Mouse (Mus musculus) neural tube, embryonic 14.5 days (tissue): ENCODE data around the gene Necab3. TPM values are rescaled to one million over a fixed set of nuclear protein-coding genes. Genes with fewer than 3 reads are reported as not detected.

ENCODE experiments used
- ATAC-seq: fragments of 200-750 bp; cut with Nextera tagmentation; 2 replicates; pipeline ENCODE4 v1.8.0; 2017; ENCODE audit warnings: low read depth, mild to moderate bottlenecking, moderate TSS enrichment, moderate library complexity
- H3K27ac ChIP-seq: fragments of 300-500 bp; sonication (generic); 2 replicates; pipeline ENCODE4 v1.5.1; 2014; ENCODE audit warnings: low read depth, mild to moderate bottlenecking, control low read depth, low read length, moderate library complexity, mixed read lengths
- H3K27me3 ChIP-seq: fragments of 300-500 bp; sonication (generic); 2 replicates; pipeline ENCODE4 v1.6.1; 2014; ENCODE audit warnings: low read length; ENCODE audit not compliant: control insufficient read depth, insufficient read depth
- H3K36me3 ChIP-seq: fragments of 300-500 bp; sonication (generic); 2 replicates; pipeline ENCODE4 v1.6.1; 2014; ENCODE audit warnings: low read length, mixed read lengths; ENCODE audit not compliant: control insufficient read depth, insufficient read depth
- H3K4me1 ChIP-seq: fragments of 300-500 bp; sonication (generic); 2 replicates; pipeline ENCODE4 v1.6.1; 2014; ENCODE audit warnings: low read length; ENCODE audit not compliant: control insufficient read depth, insufficient read depth
- H3K4me2 ChIP-seq: fragments of 300-500 bp; sonication (generic); 2 replicates; pipeline ENCODE4 v1.6.1; 2014; ENCODE audit warnings: mild to moderate bottlenecking, low read depth, low read length, control low read depth
- H3K4me3 ChIP-seq: fragments of 300-500 bp; sonication (generic); 2 replicates; pipeline ENCODE4 v1.5.1; 2014; ENCODE audit warnings: low read depth, low read length, control low read depth, mixed read lengths
- H3K9ac ChIP-seq: fragments of 300-500 bp; sonication (generic); replicated peaks from 2 replicates; pipeline ENCODE4 v1.6.1; 2014; ENCODE audit warnings: low read depth, mild to moderate bottlenecking, control low read depth, low read length, mixed read lengths
- H3K9me3 ChIP-seq: fragments of 300-500 bp; sonication (generic); 2 replicates; pipeline ENCODE4 v1.6.1; 2016; ENCODE audit warnings: low read length; ENCODE audit not compliant: control insufficient read depth
- WGBS: fragments of 180-500 bp; shearing (Covaris S2); extraction: QIAGEN DNeasy Blood & Tissue Kit; methylation state at CpG from one replicate; pipeline ENCODE4 v1.1.7; 2014; 5-methylcytosine and 5-hydroxymethylcytosine counted together
- polyA plus RNA-seq: library from polyadenylated mRNA; unstranded; fragments of >200 nt; fragmentation: Nextera tagmentation; extraction: Ambion mirVana; gene quantifications from 2 replicates; pipeline ENCODE4 v1.2.1, GENCODE M21; 2014

Necab3 gene
- polyA plus RNA-seq, 1 experiment from 2014 or later: 16.8 TPM

DNA sequence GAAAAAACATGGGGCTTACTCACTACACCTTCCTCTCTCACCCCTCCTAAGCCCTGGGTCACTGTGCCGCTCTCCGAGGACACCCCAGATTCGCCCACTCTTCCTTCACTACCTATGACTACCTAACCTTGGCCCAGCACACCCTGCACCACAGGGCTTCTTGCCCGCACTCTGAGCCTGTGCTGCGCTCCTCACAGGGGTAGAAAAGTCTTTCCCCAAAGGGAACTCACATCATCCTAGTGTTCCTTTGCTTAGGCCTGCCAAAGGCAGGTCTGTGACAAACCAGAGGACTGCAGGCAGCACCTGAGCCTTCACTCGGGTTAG is 19.0 kb upstream of the Necab3 start:
- Histone ChIP-seq H3K27ac (peak overlapping the region; percentile 44; the same call in 1 of the 2 replicates), H3K4me3 (no peak overlapping the region), H3K9me3 (no peaks in the 10 kb centered on the region), H3K4me1 (0 out of 2 replicates have a peak, but pooled peaks cover 7% of the 10 kb centered on the region), H3K9ac (no peak overlapping the region), H3K27me3 (no peaks in the 10 kb centered on the region), H3K36me3 (no peaks in the 10 kb centered on the region), H3K4me2 (no peak overlapping the region)
- 65% methylated on average over 6 of the region's 6 CpGs for WGBS
- ATAC-seq: no peak

DNA sequence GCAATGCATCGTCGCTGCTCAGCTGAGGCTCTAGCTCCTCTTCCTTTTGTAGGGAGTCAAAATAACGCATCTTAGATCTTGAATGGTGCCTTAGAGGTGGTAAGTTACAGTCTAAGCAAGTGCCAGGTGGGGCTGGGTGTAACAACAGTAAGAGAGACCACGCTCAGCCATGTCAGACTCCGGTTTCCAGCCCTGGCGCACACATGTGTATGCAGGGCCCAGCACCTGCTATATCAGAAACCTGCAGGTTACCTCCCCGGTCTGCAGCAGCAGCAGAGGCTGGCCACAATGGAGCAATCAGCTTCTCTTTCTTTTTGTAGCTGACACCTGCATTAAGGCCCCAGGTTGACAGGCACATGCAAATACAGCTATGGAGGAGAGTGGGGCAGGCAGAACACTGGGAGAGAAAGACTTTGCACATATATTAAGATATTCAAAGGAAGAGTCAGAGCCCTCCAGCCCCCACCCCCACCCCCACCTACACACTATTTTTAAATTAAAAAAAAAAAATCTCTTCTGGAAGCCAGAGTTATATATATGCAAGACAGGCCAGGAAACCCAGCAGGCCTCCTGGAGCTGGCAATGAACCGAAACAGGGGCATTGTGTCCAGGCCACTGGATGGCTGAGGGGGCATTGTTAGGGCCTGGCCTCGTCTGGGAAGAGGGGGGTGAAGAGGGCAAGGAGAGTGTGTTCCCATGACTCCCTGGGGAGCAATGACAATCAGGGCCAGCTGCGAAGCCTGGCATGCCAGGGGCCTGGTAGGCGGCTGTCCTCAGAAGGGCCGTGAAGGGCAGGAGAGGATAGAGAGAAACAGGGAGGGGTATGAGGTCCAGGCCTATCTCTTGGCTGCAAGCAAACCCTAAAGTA is 18.4 kb upstream of the Necab3 start:
- 23% methylated on average over 12 of the region's 12 CpGs for WGBS
- peak; percentile 63; the same call in 1 of the 2 replicates for ATAC-seq

DNA sequence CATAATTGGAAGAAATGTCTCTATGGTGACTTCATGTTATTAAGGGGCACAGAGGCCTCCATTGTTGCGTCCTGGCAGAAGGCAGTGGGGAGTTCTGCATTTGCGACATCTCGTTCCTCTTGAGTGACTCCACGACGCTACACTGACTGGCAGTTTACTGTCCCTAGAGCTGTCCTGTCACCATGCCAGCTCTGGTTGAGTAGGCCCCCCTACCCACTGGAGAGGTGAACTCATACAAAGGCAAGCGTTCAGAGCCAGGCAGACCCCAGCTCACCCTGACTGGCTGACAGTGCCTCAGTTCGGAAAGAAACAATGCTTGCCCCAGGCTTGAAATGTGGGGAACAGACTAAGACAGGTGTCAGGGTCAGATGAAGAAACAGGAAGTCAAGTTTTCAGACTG is 15.6 kb upstream of the Necab3 start:
- Histone ChIP-seq H3K4me1 (0 out of 2 replicates have a peak, but pooled peaks cover 7% of the 10 kb centered on the region), H3K9ac (no peak overlapping the region), H3K4me3 (no peak overlapping the region), H3K4me2 (no peak overlapping the region), H3K27me3 (no peaks in the 10 kb centered on the region), H3K36me3 (no peaks in the 10 kb centered on the region), H3K27ac (no peak overlapping the region), H3K9me3 (no peaks in the 10 kb centered on the region)
- 26% methylated on average over 7 of the region's 7 CpGs for WGBS
- ATAC-seq: no peak

More for the DNA sequence above, 18.4 kb upstream of the Necab3 start:
- no peak overlapping the region for H3K4me2 ChIP-seq
- no peak overlapping the region for H3K4me3 ChIP-seq
- H3K4me1 ChIP-seq: 0 out of 2 replicates have a peak, but pooled peaks cover 7% of the 10 kb centered on the region
- peak overlapping the region; percentile 44; the same call in 1 of the 2 replicates for H3K27ac ChIP-seq
- H3K9me3 ChIP-seq: no peaks in the 10 kb centered on the region
- H3K27me3 ChIP-seq: no peaks in the 10 kb centered on the region
- H3K36me3 ChIP-seq: no peaks in the 10 kb centered on the region
- H3K9ac ChIP-seq: no peak overlapping the region

DNA sequence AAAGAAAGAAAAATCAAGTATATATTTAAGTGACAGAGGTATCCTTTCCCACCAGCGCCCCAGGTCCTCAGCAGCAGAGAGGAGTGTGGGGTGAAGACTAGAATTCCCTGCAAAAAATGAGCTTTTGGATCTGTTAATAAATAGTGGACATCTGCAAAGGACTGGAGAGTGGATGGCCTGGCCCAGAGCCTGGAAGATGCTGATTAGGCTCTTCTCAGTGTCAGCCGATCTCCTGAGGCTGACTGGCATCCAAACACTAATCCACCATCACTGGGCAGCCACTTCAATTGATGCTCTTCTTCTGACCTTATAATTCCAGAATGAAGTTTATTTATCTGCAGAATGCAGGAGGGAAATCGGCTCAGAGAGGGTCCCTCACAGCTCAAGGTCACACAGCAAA is 14.3 kb upstream of the Necab3 start:
- no peak overlapping the region for H3K4me3 ChIP-seq
- no peak overlapping the region for H3K9ac ChIP-seq
- no peaks in the 10 kb centered on the region for H3K36me3 ChIP-seq
- WGBS: 86% methylated on average over 3 of the region's 3 CpGs
- H3K27ac ChIP-seq: no peak overlapping the region
- no peak overlapping the region for H3K4me2 ChIP-seq
- H3K9me3 ChIP-seq: no peaks in the 10 kb centered on the region
- H3K27me3 ChIP-seq: no peaks in the 10 kb centered on the region
- ATAC-seq: no peak
- H3K4me1 ChIP-seq: peaks cover 17% of the 10 kb centered on the region; the same call in 1 of the 2 replicates

DNA sequence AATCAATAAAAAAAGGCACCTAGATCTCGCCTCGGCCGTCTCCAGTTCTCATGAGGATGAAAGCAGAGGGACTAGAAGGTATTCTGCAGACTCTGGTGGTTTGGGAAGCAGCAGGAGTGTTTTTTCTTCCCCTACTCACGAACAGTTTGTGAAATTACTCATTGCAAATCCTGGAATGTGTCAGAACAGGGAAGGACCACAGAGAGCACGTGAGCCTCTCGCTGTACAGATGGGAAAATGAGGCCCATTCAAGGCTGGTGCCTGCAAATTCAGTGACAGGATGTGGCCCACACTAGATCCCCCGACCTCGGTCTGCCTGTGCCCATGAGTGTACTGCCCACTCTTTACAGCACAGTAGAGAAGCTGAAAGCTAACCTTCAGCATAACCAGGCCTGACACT is 13.3 kb upstream of the Necab3 start:
- no peaks in the 10 kb centered on the region for H3K36me3 ChIP-seq
- no peak overlapping the region for H3K9ac ChIP-seq
- no peaks in the 10 kb centered on the region for H3K9me3 ChIP-seq
- no peak overlapping the region for H3K27ac ChIP-seq
- ATAC-seq: no peak
- 69% methylated on average over 8 of the region's 8 CpGs for WGBS
- no peak overlapping the region for H3K4me3 ChIP-seq
- H3K4me1 ChIP-seq: peaks cover 13% of the 10 kb centered on the region; the same call in 1 of the 2 replicates
- no peak overlapping the region for H3K4me2 ChIP-seq
- H3K27me3 ChIP-seq: no peaks in the 10 kb centered on the region

DNA sequence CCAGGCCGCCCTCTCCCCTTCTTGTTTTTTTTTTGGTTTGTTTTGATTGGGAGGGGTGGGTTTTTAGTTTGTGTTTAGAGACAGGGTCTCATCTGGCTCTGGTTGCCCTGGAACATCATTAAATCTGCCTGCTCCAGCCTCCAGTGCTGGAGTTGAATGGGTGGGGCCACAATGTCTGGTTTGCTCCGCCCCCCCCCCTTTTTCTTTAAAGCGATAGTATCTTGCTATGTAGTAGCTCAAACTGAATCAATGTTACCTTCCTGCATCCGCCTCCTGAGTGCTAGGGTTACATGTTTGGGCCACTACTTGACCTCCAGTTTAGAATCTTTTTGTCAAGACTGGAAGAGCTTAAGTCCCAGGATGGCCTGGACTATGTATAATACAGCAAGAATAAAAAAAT is 12.6 kb upstream of the Necab3 start:
- Histone ChIP-seq H3K36me3 (no peaks in the 10 kb centered on the region), H3K4me3 (no peak overlapping the region), H3K9me3 (no peaks in the 10 kb centered on the region), H3K27ac (no peak overlapping the region), H3K4me1 (peaks cover 13% of the 10 kb centered on the region; the same call in 1 of the 2 replicates), H3K27me3 (no peaks in the 10 kb centered on the region), H3K9ac (no peak overlapping the region), H3K4me2 (no peak overlapping the region)
- no peak for ATAC-seq
- 88% methylated on average over 4 of the region's 4 CpGs for WGBS

DNA sequence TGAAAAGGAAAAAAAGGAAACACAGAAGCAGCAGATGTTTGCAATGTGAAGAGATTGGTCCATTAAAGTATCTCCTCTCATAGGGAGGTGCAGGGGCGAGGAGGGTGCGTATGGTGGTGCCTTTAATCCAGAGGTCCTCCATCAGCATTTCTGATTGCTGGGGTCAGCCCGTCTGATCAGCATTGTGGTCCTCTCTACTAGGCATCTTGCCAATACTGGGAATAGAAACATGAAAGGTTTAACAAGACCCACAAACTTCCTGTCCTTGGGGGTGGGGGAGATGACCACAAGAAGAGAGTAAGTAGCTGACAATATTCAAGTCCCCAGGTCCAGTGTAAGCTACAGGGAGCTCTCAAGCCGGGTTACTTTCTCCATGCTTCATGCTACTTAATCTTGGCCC is 12.0 kb upstream of the Necab3 start:
- Histone ChIP-seq H3K4me3 (no peak overlapping the region), H3K4me1 (peaks cover 15% of the 10 kb centered on the region; the same call in 1 of the 2 replicates), H3K27ac (no peak overlapping the region), H3K36me3 (no peaks in the 10 kb centered on the region), H3K9me3 (no peaks in the 10 kb centered on the region), H3K9ac (no peak overlapping the region), H3K4me2 (peak overlapping the region; percentile 95), H3K27me3 (no peaks in the 10 kb centered on the region)
- WGBS: 64% methylated on average over 4 of the region's 4 CpGs
- no peak for ATAC-seq

DNA sequence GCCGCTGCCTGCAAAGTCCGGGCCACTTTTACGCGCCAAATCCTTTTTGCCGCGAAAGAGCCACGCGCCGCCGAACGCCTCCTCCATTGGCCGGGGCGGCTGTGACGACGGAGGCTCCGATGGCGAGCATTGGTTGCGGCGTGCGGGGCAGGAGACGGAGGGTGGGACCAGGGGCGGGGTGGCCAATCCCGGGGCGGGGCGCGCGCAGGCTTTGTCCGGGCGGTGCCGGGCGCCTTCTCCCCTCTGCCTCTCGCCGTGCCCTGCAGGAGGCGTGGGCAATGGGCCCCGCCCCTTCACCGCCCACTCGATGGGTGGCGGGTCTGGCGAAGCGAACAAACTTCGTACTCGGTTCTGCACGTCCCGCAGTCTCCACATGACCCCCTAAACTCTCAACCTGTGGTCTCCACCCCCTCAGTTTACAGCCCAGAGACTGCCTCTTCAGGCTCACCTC is 11.2 kb upstream of the Necab3 start, which contains the start of gene E2f1:
E2f1 (minus strand) TSS at position 57 of the 451 bp plus-strand sequence.
- WGBS: under 1% methylated on average over 36 of the region's 44 CpGs
- peak; percentile 99 for ATAC-seq
- H3K4me1 ChIP-seq: peaks cover 16% of the 10 kb centered on the region; the same call in 1 of the 2 replicates
- H3K4me3 ChIP-seq: peak within 1 kb of the TSS; percentile 56
- no peaks in the 10 kb centered on the region for H3K9me3 ChIP-seq
- no peaks in the 10 kb centered on the region for H3K27me3 ChIP-seq
- H3K36me3 ChIP-seq: no peaks in the 10 kb centered on the region
- peak within 1 kb of the TSS; percentile 54 for H3K9ac ChIP-seq
- H3K27ac ChIP-seq: peak within 1 kb of the TSS; percentile 60
- H3K4me2 ChIP-seq: peak within 1 kb of the TSS; percentile 95

DNA sequence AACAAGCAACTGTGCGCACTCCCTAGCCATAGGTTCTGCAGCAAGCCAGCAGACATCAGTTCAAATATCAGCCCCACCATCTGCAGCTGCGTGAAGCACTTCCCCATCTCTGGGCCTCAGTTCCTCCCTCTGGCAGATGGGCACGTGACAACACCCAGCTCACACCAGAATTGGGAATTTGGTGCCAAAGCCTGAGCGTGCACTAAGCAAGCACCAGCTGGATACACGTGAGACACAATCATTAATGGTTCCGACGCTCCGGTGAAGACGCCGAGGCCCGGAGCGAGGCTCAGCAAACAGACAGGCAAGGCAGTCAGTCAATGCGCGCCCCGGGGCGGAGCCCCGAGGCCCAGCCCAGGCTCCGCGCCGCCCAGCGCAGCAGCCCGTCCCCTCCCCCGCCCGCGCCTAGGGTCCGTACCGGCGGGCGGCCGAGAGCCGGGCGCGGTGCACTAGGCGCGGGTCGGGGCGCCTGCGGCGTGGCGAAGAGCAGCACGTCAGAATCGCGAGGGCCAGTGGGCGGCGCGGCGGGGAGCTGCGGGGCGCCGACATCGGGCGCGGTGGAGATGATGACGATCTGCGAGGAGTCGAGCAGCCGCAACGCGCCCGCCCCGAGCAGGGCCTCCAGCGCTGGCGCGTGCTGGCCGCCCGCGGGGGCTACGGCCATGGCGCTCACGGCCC is 10.5 kb upstream of the Necab3 start:
- H3K27ac ChIP-seq: peak overlapping the region; percentile 40
- under 1% methylated on average over 49 of the region's 70 CpGs for WGBS
- H3K36me3 ChIP-seq: no peaks in the 10 kb centered on the region
- peaks cover 16% of the 10 kb centered on the region; the same call in 1 of the 2 replicates for H3K4me1 ChIP-seq
- H3K4me2 ChIP-seq: peak overlapping the region; percentile 95
- H3K4me3 ChIP-seq: peak overlapping the region; percentile 56
- no peaks in the 10 kb centered on the region for H3K9me3 ChIP-seq
- peak; percentile 57 for ATAC-seq
- peak overlapping the region; percentile 54 for H3K9ac ChIP-seq
- H3K27me3 ChIP-seq: no peaks in the 10 kb centered on the region
